Mouse (Mus musculus) heart, postnatal 0 days (tissue): Measurements from ENCODE around the gene Nr2f6. TPM values are rescaled to one million over a fixed set of nuclear protein-coding genes. Genes with fewer than 3 reads are reported as not detected.
"Not testable (repeated sequence)": the region's sequence is repeated elsewhere in the genome, so short reads cannot be mapped to it uniquely, and the experiment has no call there.

ENCODE experiments used
- ATAC-seq: fragments of 200-750 bp; cut with Nextera tagmentation; 2 replicates; pipeline ENCODE4 v1.8.0; 2017; ENCODE audit warnings: low read depth, moderate number of reproducible peaks, moderate library complexity; ENCODE audit not compliant: insufficient read depth
- DNase-seq: peaks from one replicate; pipeline ENCODE4 v3.0.0-alpha.2; 2016; ENCODE audit warnings: low spot score
- H3K27ac ChIP-seq: fragments of 300-500 bp; sonication (generic); 2 replicates; pipeline ENCODE4 v1.5.1; 2014; ENCODE audit warnings: low read depth, mild to moderate bottlenecking
- H3K27me3 ChIP-seq: fragments of 300-500 bp; sonication (generic); 2 replicates; pipeline ENCODE4 v1.6.1; 2014; ENCODE audit warnings: low read length, mixed read lengths; ENCODE audit not compliant: control insufficient read depth, insufficient read depth
- H3K36me3 ChIP-seq: fragments of 300-500 bp; sonication (generic); replicated peaks from 2 replicates; pipeline ENCODE4 v1.6.1; 2014; ENCODE audit warnings: low read length, mixed read lengths; ENCODE audit not compliant: control insufficient read depth, insufficient read depth
- H3K4me1 ChIP-seq: fragments of 300-500 bp; sonication (generic); 2 replicates; pipeline ENCODE4 v1.6.1; 2014; ENCODE audit warnings: antibody characterized with exemption; ENCODE audit not compliant: control insufficient read depth, insufficient read depth
- H3K4me2 ChIP-seq: fragments of 300-500 bp; sonication (generic); 2 replicates; pipeline ENCODE4 v1.6.1; 2014; ENCODE audit warnings: low read depth, mild to moderate bottlenecking, low read length, moderate library complexity
- H3K4me3 ChIP-seq: fragments of 300-500 bp; sonication (generic); 2 replicates; pipeline ENCODE4 v1.5.1; 2014; ENCODE audit warnings: low read depth, low read length
- H3K9ac ChIP-seq: fragments of 300-500 bp; sonication (generic); replicated peaks from 2 replicates; pipeline ENCODE4 v1.6.1; 2014; ENCODE audit warnings: low read depth, low read length, mixed read lengths
- H3K9me3 ChIP-seq: fragments of 300-500 bp; sonication (generic); replicated peaks from 2 replicates; pipeline ENCODE4 v1.6.1; 2016; ENCODE audit warnings: low read length; ENCODE audit not compliant: control insufficient read depth
- CTCF ChIP-seq: IDR thresholded peaks from 2 replicates; pipeline ENCODE4 v1.5.1; 2016; ENCODE audit warnings: antibody characterized with exemption, control low read depth, low read depth
- EP300 ChIP-seq: IDR thresholded peaks from 2 replicates; pipeline ENCODE4 v1.6.1; 2016; ENCODE audit warnings: antibody characterized with exemption, low read depth
- WGBS: fragments of 180-500 bp; shearing (Covaris S2); extraction: QIAGEN DNeasy Blood & Tissue Kit; methylation state at CpG from one replicate; pipeline ENCODE4 v1.1.7; 2014; 5-methylcytosine and 5-hydroxymethylcytosine counted together
- polyA plus RNA-seq: library from polyadenylated mRNA; unstranded; fragments of >200 nt; fragmentation: Nextera tagmentation; extraction: Ambion mirVana; gene quantifications from 2 replicates; pipeline ENCODE4 v1.2.1, GENCODE M21; 2015
- total RNA-seq: library from RNA; depleted of rRNA; stranded (reverse); fragments of >200 nt; gene quantifications from 2 replicates; pipeline ENCODE4 v1.2.3, GENCODE M21; 2014; ENCODE audit warnings: low replicate concordance; rRNA removed

Nr2f6 gene
- total and polyA plus RNA-seq, 2 experiments from 2014 or later, result 38.3 to 162 TPM

DNA sequence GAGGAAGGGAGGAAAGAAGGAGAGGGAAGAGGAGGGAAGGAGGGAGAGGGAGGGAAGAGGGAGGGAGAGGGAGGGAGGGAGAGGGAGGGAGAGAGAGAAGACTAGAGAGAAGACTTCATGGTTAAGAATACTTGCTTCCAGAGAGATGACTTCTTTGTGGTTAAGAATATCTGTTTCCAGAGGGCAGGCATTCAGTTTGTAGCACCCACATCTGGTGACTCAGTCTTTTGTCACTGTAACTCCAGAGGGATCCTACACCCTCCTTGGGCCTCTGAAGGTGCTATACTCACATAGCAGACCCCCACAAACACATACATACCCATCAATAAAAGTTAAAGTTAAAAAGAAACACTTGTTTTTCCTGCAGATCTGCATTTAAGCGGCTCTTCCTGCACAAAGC, 30.2 kb downstream of the Nr2f6 start:
- H3K4me1 ChIP-seq, result no peaks in the 10 kb centered on the region
- peaks cover 99% of the 10 kb centered on the region for H3K36me3 ChIP-seq
- 95% methylated on average over 1 of the region's 1 CpGs for WGBS

GRCm38 (mm10) chr8:71351117-71351516, 30.6 kb downstream of the Nr2f6 start:
- no peak for TF ChIP-seq EP300
- TF ChIP-seq CTCF, result no peak
- H3K36me3 ChIP-seq, result peaks cover 99% of the 10 kb centered on the region
- H3K4me1 ChIP-seq, result no peaks in the 10 kb centered on the region
- 34% methylated on average over 3 of the region's 3 CpGs for WGBS
- H3K9me3 ChIP-seq, result no peaks in the 10 kb centered on the region
- no peak overlapping the region for H3K27ac ChIP-seq
- no peaks in the 10 kb centered on the region for H3K27me3 ChIP-seq
- peak; percentile 55 for ATAC-seq
- no peak overlapping the region for H3K9ac ChIP-seq
- DNase-seq, result no peak
- no peak overlapping the region for H3K4me3 ChIP-seq
- H3K4me2 ChIP-seq, result no peak overlapping the region

More for the DNA sequence above, 30.2 kb downstream of the Nr2f6 start:
- no peak for TF ChIP-seq EP300
- no peak for TF ChIP-seq CTCF
- Histone ChIP-seq H3K4me3 (no peak overlapping the region), H3K27me3 (no peaks in the 10 kb centered on the region), H3K4me2 (no peak overlapping the region), H3K27ac (no peak overlapping the region), H3K9ac (no peak overlapping the region), H3K9me3 (no peaks in the 10 kb centered on the region)
- no peak for DNase-seq
- no peak for ATAC-seq

GRCm38 (mm10) chr8:71346581-71346980, 35.2 kb downstream of the Nr2f6 start:
- no peak for TF ChIP-seq CTCF
- Histone ChIP-seq H3K4me2 (no peak overlapping the region), H3K4me3 (no peak overlapping the region), H3K9me3 (no peaks in the 10 kb centered on the region), H3K36me3 (peaks cover 95% of the 10 kb centered on the region), H3K27ac (no peak overlapping the region), H3K27me3 (no peaks in the 10 kb centered on the region), H3K4me1 (no peaks in the 10 kb centered on the region), H3K9ac (no peak overlapping the region)
- ATAC-seq (no peak), DNase-seq (no peak)
- WGBS, result 61% methylated on average over 1 of the region's 1 CpGs

DNA sequence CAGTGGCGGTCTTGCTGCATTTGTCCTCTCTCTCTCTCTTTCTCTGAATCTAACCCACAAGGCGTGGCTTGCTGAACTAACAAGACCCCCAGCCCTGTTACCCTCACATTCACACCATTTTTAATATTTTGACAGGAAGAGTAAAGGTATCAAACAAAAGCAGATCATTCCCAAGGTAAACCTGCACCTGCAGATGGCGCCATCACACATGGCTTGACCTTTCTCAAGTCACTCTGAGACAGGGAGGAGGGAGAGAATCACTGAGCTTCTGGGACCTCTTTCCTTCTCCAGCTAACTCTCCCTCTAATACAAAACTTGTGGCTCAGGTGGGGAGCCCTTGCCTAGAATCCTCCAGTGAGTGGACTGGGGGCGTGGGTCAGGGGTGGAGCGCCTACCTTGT, 41.1 kb downstream of the Nr2f6 start:
- H3K27me3 ChIP-seq, result no peaks in the 10 kb centered on the region
- no peaks in the 10 kb centered on the region for H3K4me1 ChIP-seq
- H3K9me3 ChIP-seq, result no peaks in the 10 kb centered on the region
- ATAC-seq (no peak), DNase-seq (no peak)
- no peak overlapping the region for H3K9ac ChIP-seq
- no peak overlapping the region for H3K4me3 ChIP-seq
- H3K4me2 ChIP-seq, result no peak overlapping the region
- peak; percentile 60 for TF ChIP-seq CTCF
- TF ChIP-seq EP300, result no peak
- H3K36me3 ChIP-seq, result peaks cover 82% of the 10 kb centered on the region
- no peak overlapping the region for H3K27ac ChIP-seq
- 84% methylated on average over 5 of the region's 5 CpGs for WGBS

DNA sequence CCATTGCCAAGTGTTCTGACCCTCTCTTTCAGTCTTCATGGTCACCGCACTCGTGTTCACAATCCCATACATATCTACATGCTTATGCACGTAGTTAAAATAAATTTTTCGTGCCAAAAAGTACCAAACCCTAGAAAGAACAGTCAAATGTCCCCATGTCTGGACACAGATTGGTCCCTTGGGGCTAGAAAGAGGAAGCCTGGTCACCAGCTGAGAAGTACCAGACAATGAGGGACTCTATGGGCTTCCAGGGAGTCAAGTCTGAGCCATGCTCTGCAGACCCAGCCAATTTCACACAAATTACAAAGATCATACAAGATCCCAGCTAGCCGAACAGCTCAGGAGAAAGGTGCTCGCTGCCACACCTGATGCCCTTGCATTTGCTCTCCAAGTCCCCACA, 43.9 kb downstream of the Nr2f6 start:
- not testable (repeated sequence) for H3K27ac ChIP-seq, DNase-seq, ATAC-seq, H3K9me3 ChIP-seq, H3K4me1 ChIP-seq, H3K4me3 ChIP-seq, H3K4me2 ChIP-seq, H3K27me3 ChIP-seq, H3K9ac ChIP-seq
- 85% methylated on average over 6 of the region's 6 CpGs for WGBS
- H3K36me3 ChIP-seq, result peaks cover 74% of the 10 kb centered on the region

DNA sequence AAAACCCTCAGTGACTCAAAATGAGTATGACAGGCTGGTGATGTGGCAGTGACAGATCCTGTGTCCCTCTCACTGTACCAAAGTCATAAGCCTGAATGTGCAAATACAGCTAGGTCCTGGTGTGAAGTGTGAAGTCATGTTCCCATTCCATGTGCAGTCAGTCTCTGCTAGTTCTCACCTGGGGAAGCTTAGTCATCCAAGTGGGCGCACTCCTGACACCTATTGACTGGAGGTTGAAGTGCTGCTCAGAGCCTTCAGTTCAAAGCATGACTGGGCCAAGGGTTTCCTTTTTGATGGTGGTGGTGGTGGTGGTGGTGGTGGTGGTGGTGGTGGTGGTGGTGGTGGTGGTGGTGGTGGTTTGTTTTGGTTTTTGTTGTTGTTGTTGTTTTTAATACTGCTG, 56.9 kb downstream of the Nr2f6 start:
- DNase-seq, result no peak
- H3K36me3 ChIP-seq, result peaks cover 85% of the 10 kb centered on the region
- ATAC-seq, result peak; percentile 67

More for the DNA sequence above, 56.9 kb downstream of the Nr2f6 start:
- H3K4me2 ChIP-seq, result no peak overlapping the region
- H3K27ac ChIP-seq, result no peak overlapping the region
- no peak overlapping the region for H3K4me3 ChIP-seq
- TF ChIP-seq CTCF, result peak; percentile 70
- TF ChIP-seq EP300, result no peak
- 88% methylated on average over 1 of the region's 1 CpGs for WGBS
- H3K4me1 ChIP-seq, result no peaks in the 10 kb centered on the region
- H3K27me3 ChIP-seq, result no peaks in the 10 kb centered on the region
- no peaks in the 10 kb centered on the region for H3K9me3 ChIP-seq
- H3K9ac ChIP-seq, result no peak overlapping the region

Other genes starting within 250 kb of the Nr2f6 start
- gene Myo9b, start 109.2 kb downstream of the Nr2f6 start, total RNA-seq, result 35.0 and 40.7 TPM in 2 replicates
- 6.7 and 7.1 TPM in 2 replicates for gene Myo9b, start 109.2 kb downstream of the Nr2f6 start, polyA plus RNA-seq
- 50.6 and 53.9 TPM in 2 replicates for gene Haus8, start 109.0 kb downstream of the Nr2f6 start, total RNA-seq
- 58.3 and 64.3 TPM in 2 replicates for gene Haus8, start 109.0 kb downstream of the Nr2f6 start, polyA plus RNA-seq
- gene Use1, start 15.1 kb downstream of the Nr2f6 start, total RNA-seq, result 91.3 and 127 TPM in 2 replicates
- 94.8 and 107 TPM in 2 replicates for gene Use1, start 15.1 kb downstream of the Nr2f6 start, polyA plus RNA-seq
- 10.2 and 10.6 TPM in 2 replicates for gene Ocel1, start 10.7 kb downstream of the Nr2f6 start, total RNA-seq
- gene Ocel1, start 10.7 kb downstream of the Nr2f6 start, polyA plus RNA-seq, result 5.7 and 5.9 TPM in 2 replicates
- 23.9 and 47.3 TPM in 2 replicates for gene Ushbp1, start 13.8 kb upstream of the Nr2f6 start, total RNA-seq
- gene Ushbp1, start 13.8 kb upstream of the Nr2f6 start, polyA plus RNA-seq, result 21.6 and 22.1 TPM in 2 replicates
- gene Babam1, start 14.9 kb upstream of the Nr2f6 start, total RNA-seq, result 99.2 and 155 TPM in 2 replicates
- gene Babam1, start 14.9 kb upstream of the Nr2f6 start, polyA plus RNA-seq, result 60.2 and 62.5 TPM in 2 replicates
- 9.5 and 12.1 TPM in 2 replicates for gene Ankle1, start 24.1 kb upstream of the Nr2f6 start, total RNA-seq
- 4.4 and 5.4 TPM in 2 replicates for gene Ankle1, start 24.1 kb upstream of the Nr2f6 start, polyA plus RNA-seq
- 57.7 and 69.8 TPM in 2 replicates for gene Abhd8, start 81.7 kb upstream of the Nr2f6 start, total RNA-seq
- gene Abhd8, start 81.7 kb upstream of the Nr2f6 start, polyA plus RNA-seq, result 32.8 and 36.6 TPM in 2 replicates
- 169 and 188 TPM in 2 replicates for gene Mrpl34, start 83.0 kb upstream of the Nr2f6 start, total RNA-seq
- gene Mrpl34, start 83.0 kb upstream of the Nr2f6 start, polyA plus RNA-seq, result 284 and 320 TPM in 2 replicates
- 73.5 and 89.9 TPM in 2 replicates for gene Dda1, start 87.2 kb upstream of the Nr2f6 start, total RNA-seq
- gene Dda1, start 87.2 kb upstream of the Nr2f6 start, polyA plus RNA-seq, result 62.7 and 66.4 TPM in 2 replicates
- 10.8 and 15.0 TPM in 2 replicates for gene Ano8, start 104.0 kb upstream of the Nr2f6 start, total RNA-seq
- 0.74 and 0.93 TPM in 2 replicates for gene Ano8, start 104.0 kb upstream of the Nr2f6 start, polyA plus RNA-seq
- 21.1 and 36.7 TPM in 2 replicates for gene Gtpbp3, start 106.1 kb upstream of the Nr2f6 start, total RNA-seq
- 10.3 and 11.3 TPM in 2 replicates for gene Gtpbp3, start 106.1 kb upstream of the Nr2f6 start, polyA plus RNA-seq
- 51.6 and 95.2 TPM in 2 replicates for gene Plvap, start 129.8 kb upstream of the Nr2f6 start, total RNA-seq
- 63.4 and 64.8 TPM in 2 replicates for gene Plvap, start 129.8 kb upstream of the Nr2f6 start, polyA plus RNA-seq
- 1.1 TPM in 1 of 2 replicates, not detected in the other for gene Ccdc194, start 143.8 kb upstream of the Nr2f6 start, total RNA-seq
- gene Ccdc194, start 143.8 kb upstream of the Nr2f6 start, polyA plus RNA-seq, result 0.12 and 0.14 TPM in 2 replicates
- gene Bst2, start 155.5 kb upstream of the Nr2f6 start, total RNA-seq, result 101 and 109 TPM in 2 replicates
- gene Bst2, start 155.5 kb upstream of the Nr2f6 start, polyA plus RNA-seq, result 42.9 and 43.3 TPM in 2 replicates
- gene Mvb12a, start 161.0 kb upstream of the Nr2f6 start, total RNA-seq, result 47.6 and 61.5 TPM in 2 replicates
- 54.4 and 55.3 TPM in 2 replicates for gene Mvb12a, start 161.0 kb upstream of the Nr2f6 start, polyA plus RNA-seq
- gene Tmem221, start 176.9 kb upstream of the Nr2f6 start, total RNA-seq, result 0.08 TPM in 1 of 2 replicates, not detected in the other
- 0.23 and 0.37 TPM in 2 replicates for gene Tmem221, start 176.9 kb upstream of the Nr2f6 start, polyA plus RNA-seq
- gene Nxnl1, start 184.6 kb upstream of the Nr2f6 start, total RNA-seq, result 0.50 TPM in 1 of 2 replicates, not detected in the other
- 0.12 TPM in 2 replicates for gene Nxnl1, start 184.6 kb upstream of the Nr2f6 start, polyA plus RNA-seq
- 68.4 and 178 TPM in 2 replicates for gene Slc27a1, start 186.9 kb upstream of the Nr2f6 start, total RNA-seq
- 62.1 and 68.5 TPM in 2 replicates for gene Slc27a1, start 186.9 kb upstream of the Nr2f6 start, polyA plus RNA-seq
- gene Pgls, start 210.2 kb upstream of the Nr2f6 start, total RNA-seq, result 333 and 425 TPM in 2 replicates
- 210 and 212 TPM in 2 replicates for gene Pgls, start 210.2 kb upstream of the Nr2f6 start, polyA plus RNA-seq
- gene Fam129c, start 215.7 kb upstream of the Nr2f6 start, total RNA-seq, result 0.04 and 12.6 TPM in 2 replicates
- 0.59 and 1.6 TPM in 2 replicates for gene Fam129c, start 215.7 kb upstream of the Nr2f6 start, polyA plus RNA-seq
- 84.1 and 108 TPM in 2 replicates for gene Colgalt1, start 229.0 kb upstream of the Nr2f6 start, total RNA-seq
- gene Colgalt1, start 229.0 kb upstream of the Nr2f6 start, polyA plus RNA-seq, result 32.7 and 35.4 TPM in 2 replicates